10 mouse cellular contexts compared by ENCODE assay signal in the genomic region with DNA sequence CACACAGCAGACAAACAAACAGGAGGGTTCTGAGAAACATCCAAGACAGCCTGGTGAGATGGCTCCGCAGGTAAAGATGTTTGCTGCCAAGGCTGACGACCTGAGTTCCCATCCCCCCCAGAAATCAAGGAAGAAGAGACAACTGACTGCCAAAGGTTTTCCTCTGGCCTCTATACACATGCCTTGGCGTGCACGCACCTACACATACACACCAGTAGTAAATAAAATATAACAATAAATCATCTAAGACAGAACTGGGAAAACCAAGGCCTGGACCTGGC. TPM values are rescaled to one million over a fixed set of nuclear protein-coding genes. Genes with fewer than 3 reads are reported as not detected.
DNase-seq lines count a peak whose midpoint lies in the region; ATAC-seq and TF ChIP-seq lines count a peak whose summit lies in the region.
"Had no signal": no experiment of that assay in that cellular context is flagged by ENCODE, and none has a peak within 500 bp of the region (broad histone marks: within the 10 kb centered on the region; RNA-seq: fewer than 3 reads in every experiment).

No protein-coding gene starts in this region.

- no peak for DNase-seq in heart, postnatal 25 days (ENCODE audit: low spot score)
- DNase-seq in left cerebral cortex, adult 2 months (ENCODE audit: extremely low spot score in 1 of 2, low spot score in 2 of 2) = no peak
- DNase-seq in left cerebral cortex, postnatal 36 days (ENCODE audit: low spot score in 2 of 2) = no peak
- no peak for DNase-seq in embryonic facial prominence, embryonic 10.5 days (ENCODE audit: low spot score)
- DNase-seq in adrenal gland, postnatal 10 days = no peak
- DNase-seq: lung, adult 18-20 months had no signal

- H3K36me3 ChIP-seq in heart, embryonic 14.5 days (ENCODE audit: control insufficient read depth, insufficient read depth, low read length) = no peaks in the 10 kb centered on the region
- no peaks in the 10 kb centered on the region for H3K36me3 ChIP-seq in embryonic facial prominence, embryonic 10.5 days (replicated peaks)
- no peaks in the 10 kb centered on the region for H3K36me3 ChIP-seq in stomach, embryonic 14.5 days (ENCODE audit: control insufficient read depth, insufficient read depth, low read length)
- H3K36me3 ChIP-seq: forebrain, embryonic 15.5 days had no signal

- H3K9ac ChIP-seq in heart, embryonic 14.5 days (ENCODE audit: low read length) = no peak overlapping the region
- no peak overlapping the region for H3K9ac ChIP-seq in stomach, embryonic 14.5 days (replicated peaks; ENCODE audit: low read depth, low read length)
- H3K9ac ChIP-seq: forebrain, embryonic 15.5 days had no signal

- peak overlapping the region; percentile 72; the same call in 1 of the 2 replicates for H3K4me2 ChIP-seq in heart, embryonic 14.5 days (ENCODE audit: low read length)
- H3K4me2 ChIP-seq in stomach, embryonic 14.5 days (replicated peaks; ENCODE audit: low read depth, low read length) = no peak overlapping the region

- H3K27me3 ChIP-seq in heart, embryonic 14.5 days (ENCODE audit: control insufficient read depth, insufficient read depth, low read length) = no peaks in the 10 kb centered on the region
- peaks cover 50% of the 10 kb centered on the region for H3K27me3 ChIP-seq in embryonic facial prominence, embryonic 10.5 days (replicated peaks; ENCODE audit: low read depth, poor library complexity, severe bottlenecking)
- H3K27me3 ChIP-seq in stomach, embryonic 14.5 days (ENCODE audit: control insufficient read depth, insufficient read depth, low read length) = no peaks in the 10 kb centered on the region

- intact Hi-C loops in heart, postnatal 25 days (cut with DNase I) = loop anchor here (5.0 kb wide), 2 partner anchors 38 to 73 kb away; no protein-coding TSS in a partner anchor
- intact Hi-C loops in left cerebral cortex, adult 2 months (cut with DNase I) = loop anchor here (5.0 kb wide), 1 partner anchor 73 kb away; no protein-coding TSS in a partner anchor
- intact Hi-C loops in left cerebral cortex, postnatal 36 days (cut with DNase I) = no loop called here

- WGBS in heart, embryonic 14.5 days = 81% methylated on average over 4 of the region's 4 CpGs
- 84% methylated on average over 4 of the region's 4 CpGs for WGBS in embryonic facial prominence, embryonic 10.5 days
- WGBS in stomach, embryonic 14.5 days = 74% methylated on average over 4 of the region's 4 CpGs

- ATAC-seq in heart, embryonic 14.5 days (ENCODE audit: insufficient number of reproducible peaks, insufficient read depth, low FRiP score, low read depth) = no peak
- ATAC-seq in stomach, embryonic 14.5 days (ENCODE audit: insufficient number of reproducible peaks, insufficient read depth, low FRiP score, low read depth) = no peak
- ATAC-seq: CD4-positive, CD25-positive, alpha-beta regulatory T cell, adult 4 months had no signal

- no peak for TF ChIP-seq CTCF in left cerebral cortex, adult 2 months (IDR thresholded peaks at IDR 0.05)

- no peaks in the 10 kb centered on the region for H3K9me3 ChIP-seq in heart, embryonic 14.5 days (ENCODE audit: control insufficient read depth, low read length)
- H3K9me3 ChIP-seq in embryonic facial prominence, embryonic 10.5 days = no peaks in the 10 kb centered on the region
- H3K9me3 ChIP-seq in stomach, embryonic 14.5 days (ENCODE audit: control insufficient read depth, low read depth, low read length) = no peaks in the 10 kb centered on the region
- H3K9me3 ChIP-seq: forebrain, embryonic 15.5 days had no signal

- peaks cover 50 to 70% of the 10 kb centered on the region in 2 experiments for H3K4me1 ChIP-seq in heart, embryonic 14.5 days (ENCODE audit: control insufficient read depth in 2 of 2, insufficient read depth in 2 of 2, low read length in 2 of 2)
- H3K4me1 ChIP-seq in embryonic facial prominence, embryonic 10.5 days = peaks cover 81% of the 10 kb centered on the region
- H3K4me1 ChIP-seq in stomach, embryonic 14.5 days (ENCODE audit: control insufficient read depth, insufficient read depth, low read length) = peaks cover 45% of the 10 kb centered on the region

- H3K4me3 ChIP-seq in heart, embryonic 14.5 days (ENCODE audit: control insufficient read depth in 1 of 2, insufficient read depth in 1 of 2, low read depth in 1 of 2, low read length in 2 of 2) = no peak overlapping the region
- H3K4me3 ChIP-seq in left cerebral cortex, adult 2 months = no peak overlapping the region
- no peak overlapping the region for H3K4me3 ChIP-seq in embryonic facial prominence, embryonic 10.5 days
- H3K4me3 ChIP-seq in stomach, embryonic 14.5 days (ENCODE audit: low read depth, low read length) = no peak overlapping the region
- H3K4me3 ChIP-seq: forebrain, embryonic 15.5 days had no signal

- peak overlapping the region in 1 of 2 experiments; percentile 71; a peak in 2 of 4 replicates for H3K27ac ChIP-seq in heart, embryonic 14.5 days (replicated peaks in 1 of 2; ENCODE audit: control insufficient read depth in 1 of 2, insufficient read depth in 1 of 2, low read depth in 2 of 2, low read length in 2 of 2)
- peak overlapping the region; percentile 70 for H3K27ac ChIP-seq in left cerebral cortex, adult 2 months
- H3K27ac ChIP-seq in embryonic facial prominence, embryonic 10.5 days (replicated peaks) = 0 out of 2 replicates have a peak overlapping the region, but pooled peaks have one; percentile 8
- H3K27ac ChIP-seq in stomach, embryonic 14.5 days (ENCODE audit: low read length) = 0 out of 2 replicates have a peak overlapping the region, but pooled peaks have one; percentile 16
- H3K27ac ChIP-seq: forebrain, embryonic 15.5 days had no signal

RNA-seq across cellular contexts. Expression of gene Tmem51, which starts 3.7 kb away (rescaled TPM):
- polyA plus RNA-seq in heart, embryonic 14.5 days (2014; fragmentation: Nextera tagmentation; extraction: Ambion mirVana) = 35.6 and 36.4 TPM in 2 replicates
- 1 to 10 TPM; 7.3 to 8.6 TPM for total RNA-seq in heart, postnatal 25 days (2021)
- 1 to 10 TPM; 4.9 to 5.6 TPM for total RNA-seq in left cerebral cortex, adult 2 months (2021)
- 1 to 10 TPM; 4.8 to 5.4 TPM for total RNA-seq in left cerebral cortex, postnatal 36 days (2021)
- 9.5 and 9.7 TPM in 2 replicates for polyA plus RNA-seq in embryonic facial prominence, embryonic 10.5 days (2016; fragmentation: Nextera tagmentation; extraction: Ambion mirVana)
- 43.2 and 48.5 TPM in 2 replicates for polyA plus RNA-seq in stomach, embryonic 14.5 days (2014; fragmentation: Nextera tagmentation; extraction: Ambion mirVana)
- total RNA-seq in adrenal gland, postnatal 10 days (2021) = 1 to 10 TPM; 4.8 to 5.9 TPM
